Mouse (Mus musculus) embryonic facial prominence, embryonic 12.5 days (tissue): ENCODE data around the gene Cdca7l. TPM values are rescaled to one million over a fixed set of nuclear protein-coding genes. Genes with fewer than 3 reads are reported as not detected.

ENCODE experiments used
- ATAC-seq: fragments of 200-750 bp; cut with Nextera tagmentation; 2 replicates; pipeline ENCODE4 v1.8.0; 2017; ENCODE audit not compliant: insufficient number of reproducible peaks, insufficient read depth, low FRiP score, low TSS enrichment
- H3K27ac ChIP-seq: fragments of 300-500 bp; sonication (generic); 2 replicates; pipeline ENCODE4 v1.5.1; 2016; ENCODE audit warnings: mild to moderate bottlenecking
- H3K27me3 ChIP-seq: fragments of 300-500 bp; sonication (generic); 2 replicates; pipeline ENCODE4 v1.6.1; 2016; ENCODE audit warnings: mild to moderate bottlenecking, moderate library complexity
- H3K36me3 ChIP-seq: fragments of 300-500 bp; sonication (generic); 2 replicates; pipeline ENCODE4 v1.6.1; 2016; ENCODE audit warnings: mild to moderate bottlenecking
- H3K4me1 ChIP-seq: fragments of 300-500 bp; sonication (generic); 2 replicates; pipeline ENCODE4 v1.6.1; 2016
- H3K4me2 ChIP-seq: fragments of 300-500 bp; sonication (generic); replicated peaks from 2 replicates; pipeline ENCODE4 v1.6.1; 2016; ENCODE audit warnings: mild to moderate bottlenecking, moderate library complexity
- H3K4me3 ChIP-seq: fragments of 300-500 bp; sonication (generic); 2 replicates; pipeline ENCODE4 v1.5.1; 2016; ENCODE audit warnings: mild to moderate bottlenecking
- H3K9ac ChIP-seq: fragments of 300-500 bp; sonication (generic); 2 replicates; pipeline ENCODE4 v1.6.1; 2016; ENCODE audit warnings: mild to moderate bottlenecking, moderate library complexity
- H3K9me3 ChIP-seq: fragments of 300-500 bp; sonication (generic); 2 replicates; pipeline ENCODE4 v1.6.1; 2016; ENCODE audit warnings: mild to moderate bottlenecking, moderate library complexity
- WGBS: fragments of 180-500 bp; shearing (Covaris S2); methylation state at CpG from one replicate; pipeline ENCODE4 v1.1.7; 2016; 5-methylcytosine and 5-hydroxymethylcytosine counted together
- polyA plus RNA-seq: library from polyadenylated mRNA; unstranded; fragments of >200 nt; fragmentation: Nextera tagmentation; extraction: Ambion mirVana; gene quantifications from 2 replicates; pipeline ENCODE4 v1.2.1, GENCODE M21; 2016

Cdca7l gene
- polyA plus RNA-seq, 1 experiment from 2014 or later: 34.6 TPM

- H3K4me1 ChIP-seq: no peaks in the 10 kb centered on the region
- no peak overlapping the region for H3K4me3 ChIP-seq
- no peak overlapping the region for H3K9ac ChIP-seq
- 64% methylated on average over 1 of the region's 1 CpGs for WGBS
- no peaks in the 10 kb centered on the region for H3K9me3 ChIP-seq
- no peaks in the 10 kb centered on the region for H3K27me3 ChIP-seq
- H3K36me3 ChIP-seq: no peaks in the 10 kb centered on the region
- ATAC-seq: no peak
- H3K4me2 ChIP-seq: no peak overlapping the region
- no peak overlapping the region for H3K27ac ChIP-seq
These were observed 20.7 kb upstream of the Cdca7l start for GRCm38 (mm10) chr12:117783426-117783825.

GRCm38 (mm10) chr12:117786621-117787020 is 17.5 kb upstream of the Cdca7l start:
- no peak for ATAC-seq
- no peaks in the 10 kb centered on the region; the same call in 1 of the 2 replicates for H3K4me1 ChIP-seq
- no peak overlapping the region for H3K4me3 ChIP-seq
- no peaks in the 10 kb centered on the region for H3K27me3 ChIP-seq
- no peaks in the 10 kb centered on the region for H3K36me3 ChIP-seq
- no peaks in the 10 kb centered on the region for H3K9me3 ChIP-seq
- H3K27ac ChIP-seq: no peak overlapping the region
- H3K4me2 ChIP-seq: no peak overlapping the region
- 32% methylated on average over 6 of the region's 6 CpGs for WGBS
- H3K9ac ChIP-seq: no peak overlapping the region

GRCm38 (mm10) chr12:117788513-117789011 is 15.5 kb upstream of the Cdca7l start:
- H3K9me3 ChIP-seq: no peaks in the 10 kb centered on the region
- no peaks in the 10 kb centered on the region for H3K36me3 ChIP-seq
- ATAC-seq: peak; percentile 56; the same call in 1 of the 2 replicates
- peak overlapping the region; percentile 39 for H3K9ac ChIP-seq
- H3K4me2 ChIP-seq: peak overlapping the region; percentile 48
- H3K4me1 ChIP-seq: no peaks in the 10 kb centered on the region; the same call in 1 of the 2 replicates
- no peaks in the 10 kb centered on the region for H3K27me3 ChIP-seq
- H3K27ac ChIP-seq: no peak overlapping the region
- WGBS: 5% methylated on average over 24 of the region's 24 CpGs
- peak overlapping the region; percentile 29 for H3K4me3 ChIP-seq

DNA sequence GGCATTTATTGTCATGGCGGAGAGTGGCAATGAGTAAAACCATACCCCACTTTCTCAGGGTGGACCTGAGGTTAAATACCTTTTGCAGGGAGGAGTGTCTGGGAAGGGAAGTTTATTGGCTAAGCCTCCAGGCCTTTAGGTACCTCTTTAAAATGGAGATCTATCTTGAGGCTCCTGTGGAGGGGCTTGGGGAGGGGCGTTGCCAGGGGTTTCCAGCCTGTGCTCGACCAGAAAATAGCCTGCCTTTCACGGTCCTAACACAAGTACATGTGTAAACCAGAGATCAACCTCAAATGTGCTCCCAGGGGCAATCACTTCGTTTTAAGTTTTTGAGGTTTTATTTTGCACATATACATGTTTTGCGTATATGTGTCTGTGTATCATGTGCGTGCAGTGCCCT is 15.1 kb upstream of the Cdca7l start:
- Histone ChIP-seq H3K4me3 (no peak overlapping the region), H3K4me1 (no peaks in the 10 kb centered on the region; the same call in 1 of the 2 replicates), H3K9me3 (no peaks in the 10 kb centered on the region), H3K4me2 (peak overlapping the region; percentile 48), H3K27me3 (no peaks in the 10 kb centered on the region), H3K36me3 (no peaks in the 10 kb centered on the region), H3K9ac (no peak overlapping the region; the same call in 1 of the 2 replicates), H3K27ac (no peak overlapping the region)
- 25% methylated on average over 7 of the region's 7 CpGs for WGBS
- no peak for ATAC-seq

DNA sequence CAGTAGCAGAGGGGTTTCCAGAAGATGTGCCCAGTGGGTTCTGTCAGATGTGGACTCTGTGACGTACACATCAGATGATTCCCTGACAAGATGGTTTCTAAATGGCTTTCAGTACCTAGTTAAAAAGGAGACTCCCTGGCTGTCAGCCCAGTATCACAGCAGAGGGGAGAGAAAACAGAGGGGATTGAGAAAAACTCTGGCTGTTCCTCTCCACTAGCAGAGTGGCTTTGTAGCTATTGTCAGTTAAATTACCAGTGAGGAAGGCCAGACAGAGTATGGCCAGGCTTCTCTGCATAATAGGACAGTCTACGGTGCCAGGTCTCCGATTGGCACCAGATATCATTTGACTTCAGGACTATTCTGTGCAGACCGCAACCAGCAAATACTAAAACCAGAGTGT is 8.8 kb upstream of the Cdca7l start:
- 82% methylated on average over 4 of the region's 4 CpGs for WGBS
- no peak overlapping the region for H3K4me3 ChIP-seq
- ATAC-seq: no peak

GRCm38 (mm10) chr12:117805576-117805975 is 1.5 kb downstream of the Cdca7l start:
- Histone ChIP-seq H3K27me3 (no peaks in the 10 kb centered on the region), H3K4me2 (no peak overlapping the region), H3K36me3 (no peaks in the 10 kb centered on the region), H3K9ac (no peak overlapping the region), H3K9me3 (no peaks in the 10 kb centered on the region), H3K4me3 (no peak overlapping the region), H3K27ac (no peak overlapping the region), H3K4me1 (peaks cover 16% of the 10 kb centered on the region)
- WGBS: 76% methylated on average over 4 of the region's 4 CpGs
- ATAC-seq: no peak

More for the DNA sequence above, 8.8 kb upstream of the Cdca7l start:
- no peak overlapping the region for H3K9ac ChIP-seq
- no peaks in the 10 kb centered on the region for H3K36me3 ChIP-seq
- H3K9me3 ChIP-seq: no peaks in the 10 kb centered on the region
- H3K4me1 ChIP-seq: no peaks in the 10 kb centered on the region
- H3K27me3 ChIP-seq: no peaks in the 10 kb centered on the region
- no peak overlapping the region for H3K27ac ChIP-seq
- no peak overlapping the region for H3K4me2 ChIP-seq

DNA sequence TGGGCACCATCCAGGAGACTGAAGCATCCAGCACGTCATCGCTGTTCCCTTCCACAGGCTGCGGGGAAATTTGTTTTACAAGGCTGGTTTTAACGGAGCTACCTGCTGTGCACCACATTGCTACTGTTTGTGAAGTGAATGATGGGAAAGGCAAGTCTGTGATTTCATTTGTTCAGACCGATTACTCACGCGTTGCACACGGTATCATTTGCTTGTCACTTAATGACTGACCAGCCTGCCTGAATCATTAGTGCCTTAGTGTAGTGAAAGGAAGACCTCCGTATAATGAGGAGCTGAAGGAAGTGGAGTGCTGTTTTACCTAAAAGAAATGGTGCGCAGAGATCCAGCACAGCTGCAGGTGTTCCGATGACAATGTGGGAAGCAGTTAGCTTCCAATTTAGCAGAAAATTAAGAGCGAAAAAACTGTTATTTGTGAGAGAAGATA is 1.9 kb downstream of the Cdca7l start:
- WGBS: 56% methylated on average over 12 of the region's 12 CpGs
- Histone ChIP-seq H3K36me3 (no peaks in the 10 kb centered on the region), H3K4me3 (no peak overlapping the region), H3K9me3 (no peaks in the 10 kb centered on the region), H3K27ac (no peak overlapping the region), H3K4me2 (no peak overlapping the region), H3K4me1 (peaks cover 16% of the 10 kb centered on the region), H3K9ac (no peak overlapping the region), H3K27me3 (no peaks in the 10 kb centered on the region)
- ATAC-seq: 0 out of 2 replicates have a peak, but pooled peaks have one; percentile 28

DNA sequence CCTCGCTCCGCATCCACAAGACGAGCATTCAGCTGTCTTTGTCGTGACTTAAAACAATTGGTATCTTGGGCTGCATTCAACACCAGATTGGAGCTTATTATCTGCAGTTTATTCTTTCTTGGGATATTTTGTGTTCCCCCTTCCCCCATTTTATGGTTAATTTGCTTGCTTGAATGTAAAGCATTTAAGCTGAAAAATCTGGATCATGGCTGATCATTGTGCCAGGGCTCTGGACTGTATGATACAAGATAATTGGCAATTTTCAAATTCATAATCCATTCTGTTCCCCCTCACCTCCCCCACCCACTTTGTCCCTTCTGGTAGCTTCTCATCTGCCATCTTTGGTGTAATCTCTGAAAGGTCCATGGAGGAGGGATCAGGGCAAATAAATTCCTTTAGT is 2.4 kb downstream of the Cdca7l start:
- Histone ChIP-seq H3K4me1 (peaks cover 16% of the 10 kb centered on the region), H3K36me3 (no peaks in the 10 kb centered on the region), H3K4me3 (no peak overlapping the region), H3K27ac (no peak overlapping the region), H3K4me2 (no peak overlapping the region), H3K9ac (no peak overlapping the region), H3K27me3 (no peaks in the 10 kb centered on the region), H3K9me3 (no peaks in the 10 kb centered on the region)
- 68% methylated on average over 4 of the region's 4 CpGs for WGBS
- ATAC-seq: no peak

GRCm38 (mm10) chr12:117807637-117808036 is 3.5 kb downstream of the Cdca7l start:
- Histone ChIP-seq H3K9me3 (no peaks in the 10 kb centered on the region), H3K27me3 (no peaks in the 10 kb centered on the region), H3K4me3 (no peak overlapping the region), H3K9ac (no peak overlapping the region), H3K4me1 (peaks cover 16% of the 10 kb centered on the region), H3K27ac (no peak overlapping the region), H3K4me2 (peak overlapping the region; percentile 46), H3K36me3 (no peaks in the 10 kb centered on the region)
- no peak for ATAC-seq
- 41% methylated on average over 8 of the region's 12 CpGs for WGBS

DNA sequence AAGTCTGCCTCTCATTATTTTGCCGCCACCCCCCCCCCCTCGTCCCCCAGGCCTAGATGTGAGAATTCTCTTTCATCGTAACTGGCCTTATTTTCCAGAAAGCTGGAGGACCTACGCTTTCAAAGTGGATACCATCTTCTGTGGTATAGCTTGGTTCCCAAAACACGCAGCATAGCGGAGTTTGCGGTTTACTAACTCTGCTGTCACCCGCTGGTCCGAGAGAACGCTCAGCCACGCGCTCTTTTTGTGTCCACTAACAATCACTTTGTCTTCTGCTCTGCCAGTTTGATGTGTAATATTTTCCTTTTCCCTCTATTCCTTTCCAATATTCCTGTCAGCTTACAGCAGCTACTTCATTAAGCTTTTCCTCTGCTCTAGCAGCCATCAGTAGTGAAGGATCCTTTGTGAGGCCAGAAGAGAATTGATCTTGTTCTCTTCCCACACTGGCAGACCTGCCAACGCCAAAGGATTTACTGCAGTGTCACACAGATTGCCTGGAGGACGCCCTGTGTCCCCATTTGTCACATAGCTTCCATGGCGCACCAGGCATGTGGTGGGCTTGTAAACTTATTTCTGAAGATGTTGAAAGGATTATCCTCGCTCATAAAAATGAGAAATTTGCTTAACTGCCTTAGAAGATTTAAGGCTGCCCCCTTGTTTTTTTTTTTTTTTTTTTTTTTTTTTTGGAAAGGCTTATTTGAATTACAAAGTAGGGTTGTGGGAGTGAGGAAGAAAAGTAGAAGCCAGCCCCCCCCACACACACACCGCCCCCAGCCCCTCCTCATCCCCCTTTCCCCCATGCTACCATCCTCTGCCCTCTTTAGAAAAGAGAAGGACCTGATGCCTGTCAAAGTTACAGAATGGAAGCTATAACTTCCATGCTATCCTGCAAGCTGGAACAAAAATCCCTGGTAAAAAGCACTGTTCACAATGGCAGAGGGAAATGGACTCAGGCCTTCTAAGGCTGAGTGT is 4.6 kb downstream of the Cdca7l start:
- H3K27ac ChIP-seq: no peak overlapping the region
- no peak for ATAC-seq
- no peaks in the 10 kb centered on the region for H3K36me3 ChIP-seq
- H3K4me2 ChIP-seq: peak overlapping the region; percentile 46
- no peaks in the 10 kb centered on the region for H3K27me3 ChIP-seq
- H3K9me3 ChIP-seq: no peaks in the 10 kb centered on the region
- no peak overlapping the region for H3K9ac ChIP-seq
- peaks cover 16% of the 10 kb centered on the region for H3K4me1 ChIP-seq
- WGBS: 47% methylated on average over 17 of the region's 17 CpGs
- no peak overlapping the region for H3K4me3 ChIP-seq

- 70% methylated on average over 10 of the region's 10 CpGs for WGBS
- H3K9ac ChIP-seq: no peak overlapping the region
- no peak overlapping the region for H3K27ac ChIP-seq
- no peaks in the 10 kb centered on the region for H3K27me3 ChIP-seq
- peaks cover 16% of the 10 kb centered on the region for H3K4me1 ChIP-seq
- H3K36me3 ChIP-seq: no peaks in the 10 kb centered on the region
- H3K4me2 ChIP-seq: no peak overlapping the region
- H3K9me3 ChIP-seq: no peaks in the 10 kb centered on the region
- no peak for ATAC-seq
- no peak overlapping the region for H3K4me3 ChIP-seq
These were observed 5.4 kb downstream of the Cdca7l start for GRCm38 (mm10) chr12:117809327-117810017.
